Mouse (Mus musculus): ENCODE measurements around the gene Grin2b. TPM values are rescaled to one million over a fixed set of nuclear protein-coding genes. Genes with fewer than 3 reads are reported as not detected.
"Not testable (repeated sequence)": the region's sequence is repeated elsewhere in the genome, so short reads cannot be mapped to it uniquely, and the experiment has no call there.

The Grin2b gene
- total RNA-seq, 1 experiment from 2014 or later: 1.4 TPM

GRCm38 (mm10) chr6:135899225-135899624, 274.1 kb downstream of the Grin2b start:
- DNase-seq: no peak

GRCm38 (mm10) chr6:135894793-135895228, 278.5 kb downstream of the Grin2b start:
- no peak for DNase-seq

GRCm38 (mm10) chr6:135882611-135883010, 290.7 kb downstream of the Grin2b start:
- no peak for DNase-seq

GRCm38 (mm10) chr6:135876163-135876726, 297.1 kb downstream of the Grin2b start:
- no peak for DNase-seq

- DNase-seq: no peak
Observed at GRCm38 (mm10) chr6:135874626-135875025, 298.7 kb downstream of the Grin2b start.

- no peak for DNase-seq
Observed at GRCm38 (mm10) chr6:135865832-135866231, 307.5 kb downstream of the Grin2b start.

- DNase-seq: no peak
Observed at GRCm38 (mm10) chr6:135863965-135864364, 309.3 kb downstream of the Grin2b start.

GRCm38 (mm10) chr6:135859502-135859901, 313.8 kb downstream of the Grin2b start:
- DNase-seq: no peak

GRCm38 (mm10) chr6:135854173-135854591, 319.1 kb downstream of the Grin2b start:
- DNase-seq: no peak

- no peak for DNase-seq
Observed at GRCm38 (mm10) chr6:135843755-135844154, 329.6 kb downstream of the Grin2b start.

- no peak for DNase-seq
Observed at GRCm38 (mm10) chr6:135836353-135836752, 337.0 kb downstream of the Grin2b start.

GRCm38 (mm10) chr6:135833542-135833941, 339.8 kb downstream of the Grin2b start:
- no peak for DNase-seq

GRCm38 (mm10) chr6:135832041-135832440, 341.3 kb downstream of the Grin2b start:
- no peak for DNase-seq

- no peak for DNase-seq
Observed at GRCm38 (mm10) chr6:135831032-135831431, 342.3 kb downstream of the Grin2b start.

GRCm38 (mm10) chr6:135829458-135829857, 343.9 kb downstream of the Grin2b start:
- no peak for DNase-seq

GRCm38 (mm10) chr6:135828976-135829375, 344.3 kb downstream of the Grin2b start:
- no peak for DNase-seq

GRCm38 (mm10) chr6:135827942-135828341, 345.4 kb downstream of the Grin2b start:
- DNase-seq: peak; percentile 32

GRCm38 (mm10) chr6:135827317-135827716, 346.0 kb downstream of the Grin2b start:
- no peak for DNase-seq

GRCm38 (mm10) chr6:135826776-135827175, 346.5 kb downstream of the Grin2b start:
- not testable (repeated sequence) for DNase-seq

- no peak for DNase-seq
Observed at GRCm38 (mm10) chr6:135817391-135817790, 355.9 kb downstream of the Grin2b start.

- no peak for DNase-seq
Observed at GRCm38 (mm10) chr6:135813755-135814154, 359.6 kb downstream of the Grin2b start.

GRCm38 (mm10) chr6:135805436-135805835, 367.9 kb downstream of the Grin2b start:
- DNase-seq: no peak

GRCm38 (mm10) chr6:135799949-135800348, 373.4 kb downstream of the Grin2b start:
- no peak for DNase-seq

GRCm38 (mm10) chr6:135798202-135798992, 374.9 kb downstream of the Grin2b start:
- no peak for DNase-seq
